Mouse (Mus musculus) olfactory bulb, adult 2 months (tissue): ENCODE data around the gene Gtf2ird1.

Experiments
- CTCF ChIP-seq: fragments of 200-500 bp; IDR thresholded peaks from 2 replicates; pipeline ENCODE4 v1.5.1; 2012; ENCODE audit warnings: low read depth, mild to moderate bottlenecking, low read length, moderate library complexity; ENCODE audit not compliant: insufficient read depth
- POLR2A ChIP-seq: fragments of 200-500 bp; IDR thresholded peaks from 2 replicates; pipeline ENCODE4 v1.6.1; 2012; ENCODE audit warnings: mild to moderate bottlenecking, low read depth, low read length, moderate library complexity; ENCODE audit not compliant: insufficient read depth

GRCm38 (mm10) chr5:134491712-134492417, 35.3 kb upstream of the Gtf2ird1 start:
- TF ChIP-seq CTCF: peak; percentile 85
- no peak for TF ChIP-seq POLR2A
